Mouse (Mus musculus) intestine, embryonic 15.5 days (tissue): ENCODE results near the gene Adgrb2. TPM values are rescaled to one million over a fixed set of nuclear protein-coding genes. Genes with fewer than 3 reads are reported as not detected.

ENCODE experiments used
- ATAC-seq: fragments of 200-750 bp; cut with Nextera tagmentation; 2 replicates; pipeline ENCODE4 v1.8.0; 2017; ENCODE audit warnings: moderate TSS enrichment, moderate library complexity
- H3K27ac ChIP-seq: fragments of 300-500 bp; sonication (generic); 2 replicates; pipeline ENCODE4 v1.5.1; 2015; ENCODE audit warnings: mild to moderate bottlenecking, inconsistent platforms
- H3K27me3 ChIP-seq: fragments of 300-500 bp; sonication (generic); replicated peaks from 2 replicates; pipeline ENCODE4 v1.6.1; 2015; ENCODE audit warnings: inconsistent platforms
- H3K36me3 ChIP-seq: fragments of 300-500 bp; sonication (generic); 2 replicates; pipeline ENCODE4 v1.6.1; 2015; ENCODE audit warnings: inconsistent platforms
- H3K4me1 ChIP-seq: fragments of 300-500 bp; sonication (generic); replicated peaks from 2 replicates; pipeline ENCODE4 v1.6.1; 2015; ENCODE audit warnings: inconsistent platforms
- H3K4me2 ChIP-seq: fragments of 300-500 bp; sonication (generic); replicated peaks from 2 replicates; pipeline ENCODE4 v1.6.1; 2015; ENCODE audit warnings: mild to moderate bottlenecking, inconsistent platforms
- H3K4me3 ChIP-seq: fragments of 300-500 bp; sonication (generic); replicated peaks from 2 replicates; pipeline ENCODE4 v1.5.1; 2015; ENCODE audit warnings: inconsistent platforms
- H3K9ac ChIP-seq: fragments of 300-500 bp; sonication (generic); 2 replicates; pipeline ENCODE4 v1.6.1; 2015; ENCODE audit warnings: inconsistent platforms
- H3K9me3 ChIP-seq: fragments of 300-500 bp; sonication (generic); 2 replicates; pipeline ENCODE4 v1.6.1; 2016; ENCODE audit warnings: inconsistent platforms
- WGBS: fragments of 180-500 bp; shearing (Covaris S2); methylation state at CpG from one replicate; pipeline ENCODE4 v1.1.7; 2015; 5-methylcytosine and 5-hydroxymethylcytosine counted together
- polyA plus RNA-seq: library from polyadenylated mRNA; unstranded; fragments of >200 nt; fragmentation: Nextera tagmentation; extraction: Ambion mirVana; gene quantifications from 2 replicates; pipeline ENCODE4 v1.2.1, GENCODE M21; 2015

The Adgrb2 gene
- polyA plus RNA-seq, 1 experiment from 2014 or later, result 2.2 TPM

DNA sequence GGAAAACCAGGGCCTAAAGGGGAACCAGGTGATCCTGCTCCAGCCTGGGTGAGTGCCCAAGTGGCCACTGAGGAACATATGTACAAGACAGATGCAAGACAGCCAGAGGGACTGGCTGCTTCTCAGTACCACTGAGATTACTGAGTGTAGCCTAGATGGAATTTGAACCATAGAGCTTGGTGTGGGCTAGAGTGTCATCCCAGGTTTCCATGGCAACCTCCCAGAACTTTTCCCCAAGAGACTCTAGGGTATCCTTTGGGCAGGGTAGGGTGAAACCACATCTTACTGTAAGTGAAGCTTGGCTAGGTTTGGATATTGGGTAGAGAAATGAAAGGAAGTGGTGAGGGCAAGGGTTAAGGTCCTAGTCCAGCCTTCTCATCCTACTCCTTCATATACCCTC, 76.3 kb downstream of the Adgrb2 start:
- Histone ChIP-seq H3K4me2 (no peak overlapping the region), H3K27ac (no peak overlapping the region), H3K4me1 (peaks cover 12% of the 10 kb centered on the region; the same call in 1 of the 2 replicates), H3K9ac (no peak overlapping the region), H3K9me3 (no peaks in the 10 kb centered on the region), H3K27me3 (no peaks in the 10 kb centered on the region), H3K4me3 (no peak overlapping the region), H3K36me3 (no peaks in the 10 kb centered on the region)
- ATAC-seq, result no peak

GRCm38 (mm10) chr4:130063191-130063590, 78.5 kb downstream of the Adgrb2 start:
- Histone ChIP-seq H3K9ac (no peak overlapping the region), H3K9me3 (no peaks in the 10 kb centered on the region), H3K36me3 (no peaks in the 10 kb centered on the region), H3K4me3 (no peak overlapping the region), H3K27me3 (no peaks in the 10 kb centered on the region), H3K27ac (no peak overlapping the region), H3K4me1 (no peaks in the 10 kb centered on the region), H3K4me2 (no peak overlapping the region)
- no peak for ATAC-seq
- 56% methylated on average over 7 of the region's 7 CpGs for WGBS

- Histone ChIP-seq H3K9me3 (no peaks in the 10 kb centered on the region), H3K4me1 (no peaks in the 10 kb centered on the region), H3K4me2 (no peak overlapping the region), H3K27ac (no peak overlapping the region), H3K9ac (no peak overlapping the region), H3K27me3 (no peaks in the 10 kb centered on the region), H3K36me3 (no peaks in the 10 kb centered on the region), H3K4me3 (no peak overlapping the region)
- ATAC-seq, result no peak
- WGBS, result 17% methylated on average over 8 of the region's 8 CpGs
These were observed 82.1 kb downstream of the Adgrb2 start for GRCm38 (mm10) chr4:130066816-130067215.

DNA sequence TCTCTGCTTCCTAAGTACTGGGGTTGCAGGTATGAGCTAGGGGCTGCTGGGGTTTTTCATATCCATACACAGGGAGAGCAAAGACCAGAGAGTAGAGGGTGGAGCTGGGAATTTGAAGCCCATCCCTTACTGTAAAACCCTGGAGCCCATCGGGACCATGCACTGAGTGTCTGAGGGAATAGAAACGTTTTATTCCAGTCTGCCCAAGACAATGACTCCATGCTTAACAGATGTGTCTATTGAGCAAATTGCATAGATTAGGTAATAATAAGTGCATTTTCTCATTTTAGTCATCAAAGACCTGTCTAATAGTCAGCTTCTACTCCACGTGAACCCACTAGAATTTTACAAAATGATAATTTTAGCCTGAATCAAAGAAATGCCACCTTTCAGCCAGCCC, 85.9 kb downstream of the Adgrb2 start:
- WGBS, result 51% methylated on average over 3 of the region's 3 CpGs
- no peaks in the 10 kb centered on the region for H3K36me3 ChIP-seq
- H3K9ac ChIP-seq, result no peak overlapping the region
- H3K4me2 ChIP-seq, result no peak overlapping the region
- H3K4me3 ChIP-seq, result no peak overlapping the region
- H3K27me3 ChIP-seq, result no peaks in the 10 kb centered on the region
- ATAC-seq, result no peak
- no peaks in the 10 kb centered on the region for H3K9me3 ChIP-seq
- H3K4me1 ChIP-seq, result no peaks in the 10 kb centered on the region
- H3K27ac ChIP-seq, result no peak overlapping the region

- no peaks in the 10 kb centered on the region for H3K27me3 ChIP-seq
- no peak overlapping the region for H3K4me2 ChIP-seq
- H3K36me3 ChIP-seq, result no peaks in the 10 kb centered on the region
- 90% methylated on average over 2 of the region's 2 CpGs for WGBS
- H3K9ac ChIP-seq, result no peak overlapping the region
- H3K27ac ChIP-seq, result no peak overlapping the region
- no peaks in the 10 kb centered on the region for H3K4me1 ChIP-seq
- H3K4me3 ChIP-seq, result no peak overlapping the region
- no peak for ATAC-seq
- no peaks in the 10 kb centered on the region for H3K9me3 ChIP-seq
These were observed 87.1 kb downstream of the Adgrb2 start for GRCm38 (mm10) chr4:130071758-130072157.

Other genes starting within 250 kb of the Adgrb2 start
- 83.6 and 95.9 TPM in 2 replicates for gene Khdrbs1, start 242.6 kb upstream of the Adgrb2 start, polyA plus RNA-seq
- 307 and 411 TPM in 2 replicates for gene Ptp4a2, start 173.7 kb upstream of the Adgrb2 start, polyA plus RNA-seq
- 0.09 TPM in 1 of 2 replicates, not detected in the other for gene Spocd1, start 55.6 kb upstream of the Adgrb2 start, polyA plus RNA-seq
- 60.0 and 63.0 TPM in 2 replicates for gene Col16a1, start 63.0 kb downstream of the Adgrb2 start, polyA plus RNA-seq
- gene Pef1, start 117.7 kb downstream of the Adgrb2 start, polyA plus RNA-seq, result 67.0 and 76.6 TPM in 2 replicates
- gene Hcrtr1, start 154.5 kb downstream of the Adgrb2 start, polyA plus RNA-seq, result 0.24 and 0.37 TPM in 2 replicates
- gene Tinagl1, start 190.3 kb downstream of the Adgrb2 start, polyA plus RNA-seq, result 65.6 and 72.9 TPM in 2 replicates
- not detected in 2 replicates for gene Gm853, start 237.5 kb downstream of the Adgrb2 start, polyA plus RNA-seq